Mouse (Mus musculus): Measurements from ENCODE around the gene Acox1.

Gene Acox1

DNA sequence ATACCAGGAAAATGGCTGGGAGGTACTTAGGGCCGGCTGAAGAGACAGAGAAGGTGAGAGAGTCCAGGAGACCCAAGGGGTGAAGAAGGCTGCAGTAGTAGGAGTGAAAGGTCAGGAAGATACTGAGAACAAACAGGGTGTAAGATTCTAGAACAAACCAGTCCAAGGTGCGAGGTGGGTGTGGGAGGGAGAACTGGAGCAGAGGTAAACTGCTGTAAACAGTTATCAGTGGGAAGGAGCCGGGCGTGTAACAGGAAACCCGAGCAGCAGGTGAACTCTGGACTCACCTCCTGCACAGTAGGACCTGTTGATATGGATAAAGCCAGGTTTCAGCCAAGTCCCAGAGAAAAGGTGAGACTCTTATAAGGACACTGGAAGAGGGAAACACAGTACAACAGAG lies 11.9 kb upstream of the Acox1 start:
- DNase-seq, result peak; percentile 47 to 85

GRCm38 (mm10) chr11:116209257-116209656 lies 10.4 kb upstream of the Acox1 start:
- DNase-seq, result peak; percentile 58 to 90

DNA sequence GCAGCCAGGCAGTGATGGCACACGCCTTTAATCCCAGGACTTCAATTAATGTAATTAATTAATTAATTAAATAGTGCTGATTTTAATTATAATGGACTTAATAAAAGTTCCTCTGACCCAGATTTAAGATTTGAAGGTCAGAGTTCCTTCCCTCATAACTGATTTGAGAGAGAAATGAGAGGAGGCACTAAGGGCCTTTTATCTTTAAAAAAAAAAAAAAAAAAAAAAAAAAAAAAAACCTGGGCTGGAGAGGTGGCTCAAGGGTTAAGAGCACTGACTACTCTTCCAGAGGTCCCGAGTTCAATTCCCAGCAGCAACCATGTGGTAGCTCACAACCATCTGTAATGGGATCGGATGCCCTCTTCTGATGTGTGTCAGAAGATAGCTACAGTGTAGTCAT lies 9.8 kb upstream of the Acox1 start:
- DNase-seq, result no peak

DNA sequence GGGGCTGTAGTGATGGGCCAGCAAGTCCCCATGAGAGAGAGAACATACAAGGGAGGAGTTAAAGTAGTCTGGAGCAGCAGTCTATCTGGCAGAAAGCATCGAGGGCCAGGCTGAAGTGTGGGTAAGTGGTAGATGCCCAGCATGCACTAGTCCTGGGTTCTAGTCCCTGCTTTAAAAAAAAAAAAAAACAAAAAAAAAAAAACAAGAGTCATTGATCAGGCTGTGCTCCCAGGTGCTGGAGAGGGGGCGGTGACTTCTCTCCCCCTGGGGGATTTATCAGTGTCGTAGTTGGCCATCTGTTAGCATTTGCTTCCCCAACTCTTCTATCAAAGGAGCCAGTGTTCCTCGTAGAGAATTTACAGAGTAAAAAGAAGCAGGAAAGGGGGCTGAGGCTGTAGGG lies 7.8 kb upstream of the Acox1 start:
- no peak for DNase-seq

- DNase-seq, result no peak
Measured at GRCm38 (mm10) chr11:116203150-116203549, 4.3 kb upstream of the Acox1 start.

DNA sequence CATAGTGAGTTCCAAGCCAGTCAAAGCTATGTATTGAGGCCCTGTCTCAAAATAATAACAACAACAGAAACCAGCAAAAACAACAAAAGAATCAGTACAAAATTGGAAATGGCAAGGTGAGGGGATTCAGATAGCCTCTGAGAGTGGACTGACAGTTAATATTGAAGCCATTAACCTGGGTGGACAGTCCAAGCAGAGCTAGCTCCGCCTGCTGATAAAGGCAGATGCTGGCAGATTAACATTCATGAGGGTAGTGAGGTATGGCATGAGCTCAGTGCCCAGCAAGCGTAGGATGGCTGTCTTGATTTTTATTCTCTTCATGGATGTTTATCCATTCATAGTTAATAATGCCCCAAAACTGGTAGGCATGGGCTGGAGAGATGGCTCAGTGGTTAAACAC lies 2.3 kb upstream of the Acox1 start:
- DNase-seq, result peak in 1 of 2 experiments; percentile 48

DNA sequence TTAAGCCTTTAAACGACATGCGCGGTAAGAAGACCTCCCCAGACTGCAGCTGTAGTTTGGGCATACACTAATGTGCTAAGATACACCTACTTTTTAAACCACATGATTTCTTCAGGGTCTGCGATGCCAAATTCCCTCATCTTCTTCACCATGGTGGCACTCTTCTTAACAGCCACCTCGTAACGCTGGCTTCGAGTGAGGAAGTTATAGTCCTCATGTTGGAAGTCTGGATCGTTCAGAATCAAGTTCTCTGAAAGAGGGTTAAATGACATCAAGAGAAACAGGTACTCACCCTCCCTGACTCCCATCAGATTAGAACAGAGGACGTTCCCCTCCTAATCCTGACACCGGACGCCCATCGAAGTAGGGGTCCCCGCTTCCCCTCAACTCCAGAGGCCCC lies 713 bp downstream of the Acox1 start:
- no peak for DNase-seq

GRCm38 (mm10) chr11:116197584-116197906 lies 1.3 kb downstream of the Acox1 start:
- no peak for DNase-seq

GRCm38 (mm10) chr11:116196866-116197583 lies 1.8 kb downstream of the Acox1 start:
- DNase-seq, result no peak

DNA sequence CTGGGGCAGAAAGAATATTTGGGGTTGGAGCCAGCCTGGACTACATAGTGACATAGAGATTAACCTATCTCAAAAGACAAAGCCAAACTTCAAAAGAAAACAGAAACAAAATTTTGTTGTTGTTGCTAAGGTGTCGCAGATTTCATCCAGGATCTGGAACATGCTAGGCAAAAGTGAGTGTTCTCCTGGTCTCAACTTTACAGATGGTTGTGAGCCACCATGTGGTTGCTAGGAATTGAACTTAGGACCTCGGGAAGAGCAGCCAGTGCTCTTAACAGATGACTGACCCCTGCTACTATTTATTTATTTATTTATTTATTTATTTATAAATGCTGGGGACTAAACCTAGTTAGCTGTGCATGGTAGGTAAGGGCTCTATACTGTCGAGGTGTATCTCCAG lies 2.5 kb downstream of the Acox1 start:
- no peak for DNase-seq

DNA sequence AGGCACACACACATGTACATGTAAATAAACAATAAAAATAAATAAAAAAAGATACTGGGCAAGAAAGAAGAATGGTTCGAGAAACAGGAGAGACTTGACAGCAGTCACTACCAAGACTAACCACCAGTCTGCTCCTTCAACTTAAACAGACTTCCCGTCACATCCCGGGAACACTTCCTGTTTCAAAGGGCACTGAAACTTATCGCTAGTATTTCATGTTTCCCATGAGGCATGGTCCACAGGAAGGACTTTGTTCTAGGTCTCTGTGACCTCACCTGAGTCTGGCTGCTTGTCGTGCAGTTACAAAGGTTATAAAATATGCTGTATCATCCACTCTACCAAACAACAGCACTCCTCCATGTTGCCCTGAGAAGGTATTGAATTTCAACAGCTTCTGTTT lies 3.6 kb downstream of the Acox1 start:
- peak; percentile 57 to 71 for DNase-seq

GRCm38 (mm10) chr11:116194619-116195018 lies 4.2 kb downstream of the Acox1 start:
- DNase-seq, result no peak

DNA sequence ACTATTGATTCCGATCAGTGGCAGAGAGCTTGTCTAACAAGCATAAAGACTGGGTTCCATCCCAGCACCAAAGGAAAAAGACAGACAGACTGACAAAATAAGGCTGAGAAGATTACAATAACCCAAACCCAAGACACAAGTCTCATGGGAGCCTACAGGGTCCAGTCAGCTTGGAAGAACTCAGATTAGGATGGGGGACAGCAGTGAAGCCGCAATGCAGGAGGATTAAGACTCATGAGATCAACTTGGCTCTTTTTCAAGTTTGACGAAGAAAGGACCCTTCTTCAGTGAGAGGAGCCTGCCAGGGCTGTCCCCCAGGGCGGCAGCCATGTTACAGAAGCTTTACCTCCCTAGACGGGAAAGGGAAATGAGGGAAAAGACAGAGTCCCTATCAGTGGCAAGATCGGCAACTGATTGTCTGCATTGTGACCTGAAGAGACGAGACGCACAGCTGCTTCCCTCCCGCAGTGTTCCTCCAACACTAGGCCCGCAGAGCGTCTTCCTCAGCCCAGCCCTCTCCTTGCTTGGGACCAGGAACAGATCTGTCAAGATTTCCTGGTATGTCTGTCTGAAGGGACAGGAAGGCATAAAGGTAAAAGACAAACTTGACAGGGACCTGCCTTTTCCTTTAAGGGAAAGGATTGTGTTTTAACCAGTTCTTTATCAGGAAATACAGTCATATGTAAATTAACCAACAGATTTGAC lies 11.5 kb downstream of the Acox1 start:
- DNase-seq, result no peak

DNA sequence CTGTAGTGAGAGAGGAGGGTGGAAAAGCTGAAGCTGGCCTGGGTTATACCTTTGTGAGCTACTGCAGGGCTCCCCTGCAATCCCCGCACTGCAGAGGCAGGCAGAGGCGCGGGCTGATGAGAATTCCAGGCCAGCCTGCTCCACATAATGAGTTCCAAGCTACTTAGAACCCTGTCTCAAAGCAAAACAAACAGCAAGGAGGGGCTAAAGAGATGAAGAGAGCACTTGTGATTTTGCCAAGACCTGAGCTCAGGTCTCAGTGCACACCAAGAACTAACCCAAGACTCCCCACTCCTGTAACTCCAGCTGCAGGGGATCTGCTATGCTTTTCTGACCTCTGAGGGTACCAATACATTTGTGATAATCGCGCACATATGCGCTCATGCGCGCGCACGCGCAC lies 12.5 kb downstream of the Acox1 start:
- no peak for DNase-seq

DNA sequence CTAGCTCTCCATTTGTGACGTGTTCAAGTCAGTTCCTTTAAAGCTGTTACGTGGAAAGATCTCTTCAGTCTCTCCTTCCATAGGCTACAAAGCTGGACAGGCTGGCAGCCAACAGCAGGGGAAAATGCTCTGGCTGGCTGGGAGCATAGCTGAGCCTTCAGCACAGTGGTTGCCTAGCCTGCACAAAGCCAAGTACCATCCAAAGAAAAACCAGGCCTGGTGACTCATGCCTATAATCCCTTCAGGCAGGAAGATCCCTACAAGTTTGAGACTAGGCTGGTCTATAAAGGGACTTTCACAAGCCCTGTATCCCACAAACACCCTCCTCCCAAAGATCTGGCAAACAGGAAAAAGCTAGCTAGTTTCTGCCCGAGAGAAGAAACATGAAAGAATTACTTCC lies 13.0 kb downstream of the Acox1 start:
- DNase-seq, result no peak

DNA sequence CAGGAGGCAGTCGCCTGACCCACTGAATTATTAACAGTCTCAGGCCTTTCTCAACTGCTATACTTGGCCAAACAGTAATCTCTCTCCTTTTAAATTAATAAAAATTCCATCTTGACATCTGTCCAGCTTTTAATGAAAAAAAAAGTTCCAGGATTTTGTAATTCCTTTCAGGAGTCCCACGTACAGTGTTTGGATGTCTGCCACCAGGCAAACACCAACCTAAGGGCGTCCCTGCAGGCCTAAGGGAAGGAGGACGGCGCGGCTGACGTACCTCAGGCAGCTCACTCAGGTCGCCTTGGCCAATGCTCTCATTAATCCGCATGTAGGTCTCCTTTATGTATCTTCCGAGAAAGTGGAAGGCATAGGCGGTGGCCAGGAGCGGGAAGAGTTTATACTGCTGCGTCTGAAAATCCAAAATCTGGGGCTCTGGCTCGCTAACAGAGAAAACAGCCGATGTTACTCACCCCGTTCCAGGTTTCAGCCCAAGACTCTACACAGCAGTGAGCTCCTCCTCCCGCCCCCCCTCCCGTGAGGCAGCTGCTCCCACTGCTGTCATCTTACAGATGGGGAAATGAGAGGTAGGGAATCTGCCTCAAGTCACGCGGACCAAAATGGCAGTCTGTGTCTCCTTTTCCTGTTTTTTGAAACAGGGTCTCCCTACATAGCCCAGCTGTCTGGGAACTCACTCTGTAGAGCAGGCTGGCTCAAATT lies 20.3 kb downstream of the Acox1 start:
- no peak for DNase-seq

- DNase-seq, result no peak
Measured at GRCm38 (mm10) chr11:116176010-116176409, 22.8 kb downstream of the Acox1 start.

GRCm38 (mm10) chr11:116174775-116175448 lies 23.9 kb downstream of the Acox1 start:
- peak; percentile 65 to 91 for DNase-seq

GRCm38 (mm10) chr11:116171959-116172358 lies 26.9 kb downstream of the Acox1 start:
- peak; percentile 34 to 76 for DNase-seq

- peak; percentile 13 to 62 for DNase-seq
Measured at GRCm38 (mm10) chr11:116170003-116170800, 28.6 kb downstream of the Acox1 start.

DNA sequence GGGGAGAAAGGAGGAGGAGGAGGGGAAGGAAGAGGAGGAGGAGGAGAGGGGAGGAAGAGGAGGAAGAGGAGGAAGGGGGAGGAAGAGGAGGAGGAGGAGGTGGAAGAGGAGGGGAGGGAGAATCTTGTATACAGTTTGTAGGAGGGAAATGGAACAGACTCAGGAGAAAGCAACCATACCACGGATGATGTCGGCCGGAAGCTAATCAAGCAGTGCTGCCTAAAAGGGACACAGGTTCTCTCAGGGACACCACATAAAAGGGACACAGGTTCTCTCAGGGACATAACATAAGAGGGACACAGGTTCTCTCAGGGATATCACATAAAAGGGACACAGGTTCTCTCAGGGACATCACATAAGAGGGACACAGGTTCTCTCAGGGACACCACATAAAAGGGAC lies 29.6 kb downstream of the Acox1 start:
- DNase-seq, result no peak

DNA sequence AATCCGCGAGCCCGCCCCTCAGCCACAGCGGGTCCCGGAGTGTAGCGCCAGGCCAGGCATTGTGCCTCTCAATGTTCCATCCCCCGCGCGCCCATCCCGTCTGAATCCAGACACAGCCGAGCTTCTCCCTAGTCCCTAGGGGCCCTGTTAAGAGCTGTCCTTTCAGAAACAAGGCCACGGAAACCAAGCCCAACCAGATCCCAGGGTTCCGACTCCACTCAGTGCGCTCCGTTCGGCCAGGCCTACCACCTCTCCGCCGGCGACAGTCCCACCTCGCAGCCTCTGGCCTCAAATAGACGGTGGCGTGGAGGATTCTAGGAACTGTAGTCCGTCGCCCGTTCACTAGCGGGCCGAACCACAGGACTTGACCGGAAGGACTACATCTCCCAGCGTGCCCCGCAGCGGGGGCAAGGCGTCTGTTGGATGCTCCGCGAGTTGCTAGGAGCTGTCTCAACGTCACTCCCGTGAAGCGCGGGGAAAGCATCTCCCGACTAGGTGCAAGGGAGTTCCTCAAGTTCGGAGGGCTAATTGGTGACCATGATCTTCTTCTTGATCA lies 30.9 kb downstream of the Acox1 start, which contains the start of gene Fbf1:
Gene Fbf1, minus strand, starts transcription at position 283 of the 556 bp plus-strand sequence.
- DNase-seq, result peak; percentile 94 to 98

Measured in kidney, postnatal 25 days (tissue).